Mouse (Mus musculus) G1E (cell line): ENCODE data around the gene Ankrd23. TPM values are rescaled to one million over a fixed set of nuclear protein-coding genes. Genes with fewer than 3 reads are reported as not detected.

Experiments used
- ATAC-seq: 2 replicates; pipeline ENCODE4 v1.8.0; 2016; ENCODE audit warnings: mild to moderate bottlenecking; ENCODE audit not compliant: insufficient number of reproducible peaks, poor library complexity, low FRiP score, severe bottlenecking; ENCODE audit errors: extremely low read depth
- DNase-seq: peaks from one replicate; pipeline ENCODE4 v3.0.0; 2012; ENCODE audit warnings: low spot score
- H3K27me3 ChIP-seq: 2 replicates; pipeline ENCODE4 v1.6.1; 2012; ENCODE audit warnings: mild to moderate bottlenecking, low read length, inconsistent platforms; ENCODE audit not compliant: insufficient read depth
- H3K36me3 ChIP-seq: replicated peaks from 2 replicates; pipeline ENCODE3; 2012; ENCODE audit warnings: mild to moderate bottlenecking, inconsistent platforms
- H3K4me1 ChIP-seq: 2 replicates; pipeline ENCODE4 v1.6.1; 2012; ENCODE audit warnings: low read depth, low read length, inconsistent platforms, mixed read lengths; ENCODE audit not compliant: insufficient read depth
- H3K4me3 ChIP-seq: 2 replicates; pipeline ENCODE4 v1.5.1; 2012; ENCODE audit warnings: low read depth, mild to moderate bottlenecking, inconsistent platforms, low read length, moderate library complexity, mixed read lengths
- H3K9me3 ChIP-seq: replicated peaks from 2 replicates; pipeline ENCODE4 v1.6.1; 2012; ENCODE audit warnings: inconsistent platforms
- CTCF ChIP-seq: IDR thresholded peaks from 2 replicates; pipeline ENCODE4 v1.5.1; 2012; ENCODE audit warnings: low read depth, low read length, inconsistent platforms, mixed read lengths
- GATA1 ChIP-seq: IDR thresholded peaks from 2 replicates; pipeline ENCODE4 v1.6.1; 2012; ENCODE audit warnings: borderline replicate concordance, low read length, inconsistent platforms, mixed read lengths
- GATA2 ChIP-seq: IDR thresholded peaks from 2 replicates; pipeline ENCODE4 v1.6.1; 2012; ENCODE audit warnings: low read depth, low read length, inconsistent platforms, borderline replicate concordance
- POLR2AphosphoS5 ChIP-seq: IDR thresholded peaks from 2 replicates; pipeline ENCODE4 v1.6.1; 2012; ENCODE audit warnings: low read depth, low read length, inconsistent platforms; ENCODE audit not compliant: insufficient replicate concordance
- TAL1 ChIP-seq: conservative IDR thresholded peaks from 2 replicates; pipeline ENCODE4 v1.6.1; 2012; ENCODE audit warnings: low read depth, low read length, inconsistent platforms, mixed read lengths
- polyA plus RNA-seq: library from polyadenylated mRNA; stranded (reverse); fragments of >175 nt; gene quantifications from 2 replicates; pipeline ENCODE4 v1.2.3, GENCODE M21; 2012
- total RNA-seq, 2 experiments: library from RNA; stranded (forward) in 1 of 2; stranded (reverse) in 1 of 2; fragments of 200-1000 nt in 1 of 2; fragments of >200 nt in 1 of 2; fragmentation: Nextera tagmentation in 1 of 2; gene quantifications; 2 replicates each; pipeline ENCODE4 v1.2.3; 2014 to 2017

Gene Ankrd23
- total and polyA plus RNA-seq, 3 experiments = 10.9 to 14.8 (median 14.2) TPM

DNA sequence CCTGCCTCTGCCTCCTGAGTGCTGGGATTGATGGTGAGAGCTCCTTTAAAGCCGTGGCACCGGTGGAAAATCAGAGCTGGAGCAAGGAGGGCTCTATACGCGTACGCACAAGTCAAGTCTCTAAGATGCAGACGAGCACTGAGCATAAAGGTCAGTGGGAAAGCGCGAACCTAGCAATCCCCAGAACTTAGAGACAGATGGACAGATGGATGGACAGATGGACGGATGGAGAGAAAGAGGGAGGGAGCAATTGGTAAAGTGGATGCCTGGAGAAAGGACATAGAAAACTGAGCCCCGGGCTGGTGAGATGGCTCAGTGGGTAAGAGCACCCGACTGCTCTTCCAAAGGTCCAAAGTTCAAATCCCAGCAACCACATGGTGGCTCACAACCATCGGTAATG is 4.1 kb upstream of the Ankrd23 start:
- ATAC-seq = no peak
- Histone ChIP-seq H3K9me3 (no peaks in the 10 kb centered on the region), H3K27me3 (no peaks in the 10 kb centered on the region), H3K4me1 (peaks cover 9% of the 10 kb centered on the region), H3K4me3 (no peak overlapping the region), H3K36me3 (peaks cover 87% of the 10 kb centered on the region)
- TF ChIP-seq GATA2 (no peak), POLR2AphosphoS5 (no peak)
- DNase-seq = no peak

DNA sequence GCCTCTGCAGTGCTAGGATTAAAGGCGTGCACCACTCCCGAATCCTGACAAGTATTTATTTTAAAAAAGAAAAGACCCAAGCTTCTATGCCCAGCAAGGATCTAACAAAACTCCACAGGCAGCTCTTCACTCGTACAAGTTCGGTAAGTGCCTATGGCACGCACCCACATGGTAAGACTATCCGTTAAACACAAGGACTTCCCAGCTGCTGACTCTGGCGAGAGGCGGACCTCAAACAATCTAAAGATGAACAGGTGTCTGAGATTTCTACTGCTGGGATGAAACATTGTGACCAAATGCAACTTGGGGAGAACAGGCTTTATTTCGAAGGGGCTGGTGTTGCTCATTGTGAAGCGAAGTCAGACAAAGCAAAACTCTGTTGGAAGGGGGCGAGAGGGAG is 3.4 kb upstream of the Ankrd23 start:
- ATAC-seq (no peak), DNase-seq (no peak)
- Histone ChIP-seq H3K27me3 (no peaks in the 10 kb centered on the region), H3K4me1 (peaks cover 4% of the 10 kb centered on the region; the same call in 1 of the 2 replicates), H3K36me3 (peaks cover 88% of the 10 kb centered on the region), H3K9me3 (no peaks in the 10 kb centered on the region), H3K4me3 (no peak overlapping the region)
- TF ChIP-seq TAL1 (no peak), CTCF (no peak), GATA2 (no peak), POLR2AphosphoS5 (no peak), GATA1 (no peak)

DNA sequence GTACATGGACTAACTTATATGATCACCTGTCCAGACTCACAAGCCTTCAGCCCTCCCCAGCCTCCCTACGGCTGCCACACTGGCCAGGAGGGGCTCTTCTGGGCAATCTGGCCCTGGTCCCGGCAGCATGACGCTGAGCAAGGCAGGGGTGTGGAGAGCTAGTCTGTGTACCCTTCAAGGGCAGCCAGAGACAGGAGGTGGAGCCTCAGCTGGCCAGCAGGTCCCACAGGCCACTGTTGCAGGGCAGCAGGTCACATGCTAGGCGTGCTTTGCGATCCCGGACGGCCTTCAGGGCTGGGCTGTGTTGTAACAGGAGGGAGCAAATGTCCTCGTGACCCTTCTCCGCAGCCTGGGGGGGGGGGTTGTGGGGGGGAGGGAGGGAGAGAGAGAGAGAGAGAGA is 2.5 kb upstream of the Ankrd23 start, which contains the start of gene Gm42417:
Gene Gm42417 (minus strand): TSS at position 244 of the 400 bp plus-strand sequence.
- ATAC-seq (no peak), DNase-seq (no peak)
- peaks cover 92% of the 10 kb centered on the region for H3K36me3 ChIP-seq
- H3K4me3 ChIP-seq = no peak within 1 kb of the TSS
- TF ChIP-seq CTCF = no peak
- TF ChIP-seq POLR2AphosphoS5 = no peak
- no peak for TF ChIP-seq TAL1
- TF ChIP-seq GATA2 = no peak
- TF ChIP-seq GATA1 = no peak
- peaks cover 8% of the 10 kb centered on the region for H3K4me1 ChIP-seq
- H3K9me3 ChIP-seq = no peaks in the 10 kb centered on the region
- no peaks in the 10 kb centered on the region for H3K27me3 ChIP-seq

DNA sequence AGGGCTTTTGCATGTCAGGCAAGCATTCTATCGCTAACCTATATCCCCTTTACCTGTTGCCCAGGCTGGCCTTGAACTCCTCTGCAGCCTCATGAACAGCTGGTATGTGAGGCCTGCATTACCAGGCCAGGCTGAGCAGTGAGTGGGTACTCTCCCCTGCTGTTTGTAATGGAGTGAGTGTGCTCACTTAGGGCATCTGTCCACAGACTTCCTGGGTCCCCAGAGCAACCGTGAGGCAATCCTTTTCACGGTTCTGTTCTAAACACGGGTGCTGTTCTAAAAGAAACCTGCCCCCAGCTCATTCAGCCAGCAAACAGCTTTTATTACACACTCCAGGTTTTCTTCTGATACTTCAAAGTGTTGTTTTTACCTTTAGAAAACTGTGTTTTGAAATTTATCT is 2.0 kb upstream of the Ankrd23 start:
- DNase-seq (no peak), ATAC-seq (no peak)
- peaks cover 91% of the 10 kb centered on the region for H3K36me3 ChIP-seq

DNA sequence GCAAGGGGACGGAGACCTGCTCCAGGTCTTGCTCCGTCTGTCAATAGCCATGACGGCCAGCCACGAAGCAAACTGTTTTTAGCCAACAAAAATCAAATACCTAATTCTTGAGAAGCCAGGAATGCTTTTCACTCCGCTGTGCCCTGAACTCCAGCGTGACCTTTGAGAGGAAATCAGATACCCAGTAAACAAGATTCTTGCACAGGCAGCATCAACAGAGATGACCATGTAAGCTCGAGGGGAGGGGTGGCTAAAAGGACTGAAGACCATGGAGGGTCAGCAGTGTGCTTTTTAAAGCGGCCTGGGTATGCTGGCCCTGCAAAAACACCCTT is 320 bp downstream of the Ankrd23 start:
- no peaks in the 10 kb centered on the region for H3K27me3 ChIP-seq
- ATAC-seq (no peak), DNase-seq (no peak)
- H3K9me3 ChIP-seq = no peaks in the 10 kb centered on the region
- H3K4me3 ChIP-seq = no peak overlapping the region
- TF ChIP-seq GATA2 (no peak), CTCF (no peak), GATA1 (no peak), TAL1 (no peak), POLR2AphosphoS5 (no peak)
- H3K36me3 ChIP-seq = peaks cover 90% of the 10 kb centered on the region
- H3K4me1 ChIP-seq = peaks cover 19% of the 10 kb centered on the region

More for the DNA sequence above, 2.0 kb upstream of the Ankrd23 start:
- TF ChIP-seq POLR2AphosphoS5 = no peak
- TF ChIP-seq CTCF = no peak
- no peak for TF ChIP-seq TAL1
- no peak for TF ChIP-seq GATA1
- TF ChIP-seq GATA2 = no peak
- H3K9me3 ChIP-seq = no peaks in the 10 kb centered on the region
- H3K4me1 ChIP-seq = peaks cover 6% of the 10 kb centered on the region
- H3K27me3 ChIP-seq = no peaks in the 10 kb centered on the region
- H3K4me3 ChIP-seq = no peak overlapping the region

DNA sequence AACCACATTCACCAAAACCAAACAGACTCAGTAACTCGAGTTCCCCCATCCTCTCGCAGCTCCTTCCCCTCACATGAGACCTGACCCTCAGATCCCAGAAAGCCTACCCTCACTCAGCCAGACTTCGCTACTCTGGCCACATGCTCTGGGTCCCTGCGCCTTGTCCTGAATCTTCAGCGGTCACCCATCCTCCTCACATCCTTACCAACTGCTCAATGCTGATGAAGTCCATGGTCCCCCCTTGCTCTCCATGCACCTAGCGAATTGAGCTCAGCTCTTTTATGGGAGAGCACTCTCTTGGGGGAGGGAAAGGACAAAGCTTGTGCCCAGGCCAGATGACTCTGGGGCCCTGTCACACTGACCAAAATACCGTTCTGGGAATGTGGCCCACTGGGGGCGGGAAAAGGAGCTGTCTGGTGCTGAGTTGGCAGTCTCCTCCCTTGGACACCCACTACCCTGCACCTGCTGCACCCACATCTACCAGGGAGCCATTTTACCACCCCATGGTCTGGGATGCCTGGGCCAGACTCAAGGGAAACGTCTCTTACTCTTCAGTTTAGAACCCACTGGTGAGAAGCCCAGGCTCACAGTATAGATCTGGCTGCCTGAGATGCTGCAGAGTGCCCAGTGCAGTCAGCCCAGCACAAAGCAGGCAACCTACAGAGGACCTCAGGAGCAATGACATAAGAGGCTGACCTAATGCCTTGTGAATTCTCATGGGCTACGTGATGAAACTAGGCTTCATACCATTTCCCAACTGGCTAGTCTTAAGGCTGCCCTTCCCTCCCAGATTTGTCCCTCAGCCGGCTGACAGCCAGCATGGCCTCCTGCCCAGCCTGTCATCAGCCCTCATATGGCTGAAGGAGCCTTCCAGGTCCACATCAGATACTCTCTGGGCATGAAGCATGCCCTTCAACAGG is 946 bp downstream of the Ankrd23 start:
- Histone ChIP-seq H3K36me3 (peaks cover 91% of the 10 kb centered on the region), H3K27me3 (no peaks in the 10 kb centered on the region; the same call in 1 of the 2 replicates), H3K4me3 (no peak overlapping the region), H3K9me3 (no peaks in the 10 kb centered on the region), H3K4me1 (peaks cover 20% of the 10 kb centered on the region)
- no peak for ATAC-seq
- no peak for TF ChIP-seq GATA1
- TF ChIP-seq POLR2AphosphoS5 = no peak
- no peak for TF ChIP-seq GATA2
- TF ChIP-seq TAL1 = no peak
- TF ChIP-seq CTCF = no peak
- no peak for DNase-seq
